Mouse (Mus musculus): ENCODE results near the gene Mob3b.

- TF ChIP-seq POLR2A (IDR thresholded peaks at IDR 0.05; ENCODE audit: extremely low read depth, insufficient read depth, low read length) = no peak
- TF ChIP-seq CTCF (IDR thresholded peaks at IDR 0.05; ENCODE audit: extremely low read depth, insufficient read depth, low read length) = no peak
Measured at GRCm38 (mm10) chr4:35051152-35051551, 106.1 kb downstream of the Mob3b start.
